Mouse (Mus musculus): ENCODE data around the gene Ube2f. TPM values are rescaled to one million over a fixed set of nuclear protein-coding genes. Genes with fewer than 3 reads are reported as not detected.
A peak's percentile ranks its signal among the peaks of the same experiment; 100 is the strongest.

Ube2f gene
- total RNA-seq, 2 experiments from 2014 or later = 49.3 to 55.0 TPM

DNA sequence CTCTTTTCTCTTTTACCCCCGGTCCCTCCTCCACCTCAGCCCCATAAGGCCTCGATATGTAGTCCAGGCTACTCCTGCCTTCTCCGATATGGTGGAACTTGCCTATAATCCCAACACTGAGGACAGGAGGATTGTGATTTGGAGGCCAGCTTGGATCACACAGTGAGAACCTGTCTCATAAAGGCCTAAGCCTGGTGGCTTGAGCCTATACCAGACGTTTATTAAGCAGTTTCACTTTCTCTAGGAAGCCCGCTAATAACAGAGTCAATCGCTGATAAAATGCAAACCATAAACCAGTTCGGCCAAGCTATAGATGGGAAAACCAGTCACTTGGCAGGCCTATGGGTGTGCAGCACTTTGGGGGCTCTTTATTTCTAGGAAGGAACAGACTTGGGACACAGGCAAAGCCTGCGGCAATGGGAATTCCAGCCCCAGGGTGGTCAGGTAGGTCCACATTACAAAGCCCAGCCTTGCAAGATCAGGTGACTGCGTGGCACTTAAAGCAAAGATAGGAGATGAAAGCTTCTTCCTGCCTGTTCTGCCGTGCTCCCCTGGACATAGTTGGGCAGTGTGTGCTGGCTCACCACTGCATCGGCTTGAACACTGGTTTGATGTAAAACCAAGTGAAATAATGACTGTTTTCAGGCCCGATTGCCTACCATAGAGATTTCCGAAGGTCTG is 49.1 kb downstream of the Ube2f start:
- DNase-seq = no peak

DNA sequence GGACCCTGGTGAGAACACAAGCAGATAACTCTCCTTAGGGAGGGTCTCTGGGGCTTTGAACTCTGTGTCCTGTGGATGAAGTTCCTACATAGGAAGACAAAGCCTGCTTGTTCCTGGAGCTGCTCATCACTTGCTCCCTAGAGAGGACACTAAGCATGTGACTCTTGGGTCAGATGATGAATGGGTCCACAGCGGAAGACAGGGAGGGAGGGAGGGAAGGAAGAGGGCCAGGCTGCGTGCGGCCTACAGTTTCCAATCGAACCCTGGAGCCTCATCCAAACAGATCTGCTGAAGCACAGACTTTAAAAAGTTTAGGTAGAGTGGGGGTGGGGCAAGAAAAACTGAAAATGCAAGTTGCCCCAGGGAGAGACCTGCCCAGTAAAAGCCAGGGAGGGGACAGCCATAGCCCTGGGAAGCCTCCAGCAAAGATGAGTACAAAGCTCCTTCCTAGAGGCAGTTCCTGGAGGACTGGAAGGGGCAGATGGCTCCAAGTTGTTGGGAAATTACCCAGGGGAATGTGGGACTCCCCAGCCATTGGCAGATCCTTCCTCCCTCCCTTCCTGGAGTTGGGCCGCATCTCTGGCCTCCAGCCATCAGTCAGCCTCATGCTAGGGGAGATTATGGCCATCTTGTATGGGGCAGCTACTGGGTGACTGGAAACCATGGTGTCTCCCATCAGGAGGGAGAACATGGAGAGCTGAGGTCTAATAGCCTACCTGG is 49.8 kb downstream of the Ube2f start:
- DNase-seq = peak; percentile 37

DNA sequence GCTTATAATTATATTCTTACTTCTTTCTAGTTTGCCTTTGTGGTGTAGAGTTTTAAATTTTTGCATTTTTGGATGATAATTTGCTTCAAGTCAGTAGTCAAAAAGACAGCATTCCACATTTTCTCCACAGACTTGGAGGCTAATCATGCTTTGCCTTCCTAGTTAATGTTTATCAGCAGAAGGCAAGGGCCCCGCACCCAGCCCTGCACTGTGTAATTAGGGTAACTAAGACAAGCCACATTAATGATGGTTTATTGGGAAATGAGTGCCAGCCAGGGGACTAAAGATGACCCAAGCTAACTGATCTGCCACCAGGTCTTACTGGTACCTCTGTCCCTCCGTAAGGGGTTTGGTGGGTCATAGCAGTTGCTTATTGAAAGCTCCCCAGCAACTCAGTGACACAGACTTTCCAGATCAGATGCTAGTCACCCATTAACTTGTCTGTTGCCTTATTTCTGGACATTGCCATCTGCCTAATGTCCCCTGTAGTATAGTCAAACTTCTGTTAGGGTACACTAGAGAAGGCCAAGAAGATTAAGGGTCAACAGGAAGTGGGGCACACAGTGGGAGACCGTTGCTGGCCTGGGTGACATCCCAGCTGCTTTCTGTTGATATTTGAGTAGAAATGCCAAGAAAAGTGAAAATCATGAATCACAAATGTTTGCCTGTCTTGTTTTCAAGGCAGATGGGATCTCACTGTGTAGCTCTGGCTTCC is 51.3 kb downstream of the Ube2f start:
- DNase-seq = no peak

DNA sequence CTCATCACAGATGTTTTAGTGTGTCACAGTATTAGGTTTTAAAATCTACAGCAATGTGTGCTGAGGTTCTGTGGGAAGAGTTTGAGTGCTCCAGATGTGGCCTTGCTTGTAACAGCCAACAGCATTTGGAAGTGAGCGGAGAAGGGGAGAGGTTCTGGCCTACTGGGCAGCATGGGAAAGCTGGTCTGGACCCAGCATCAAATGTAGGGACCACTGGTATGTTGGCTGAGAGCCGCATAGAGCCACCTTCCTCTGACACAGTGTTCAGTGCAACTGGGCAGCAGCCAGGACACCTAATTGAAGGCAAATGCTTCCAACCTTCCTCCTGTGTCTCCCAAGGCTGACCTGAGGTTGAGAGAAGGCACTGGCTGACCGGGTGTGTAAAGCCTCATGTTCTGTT is 51.9 kb downstream of the Ube2f start:
- DNase-seq = no peak

DNA sequence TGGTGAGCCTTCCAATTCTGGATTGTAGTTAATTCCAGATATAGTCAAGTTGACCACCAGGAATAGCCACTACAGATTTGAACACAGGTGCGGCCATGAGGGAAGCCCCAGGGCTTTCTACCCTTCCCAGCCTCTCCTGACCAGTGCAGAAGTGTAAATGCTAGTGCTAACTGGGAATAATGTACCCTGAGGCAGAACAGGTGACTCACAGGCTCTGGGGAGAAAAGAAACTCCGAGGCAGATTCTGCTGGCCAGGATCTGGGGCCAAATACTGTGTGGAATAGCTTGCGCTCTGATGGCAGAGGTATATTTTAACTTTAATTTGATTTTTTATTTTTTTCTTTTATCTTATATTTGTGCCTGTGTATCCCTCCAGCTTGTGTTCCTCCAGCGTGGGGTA is 54.5 kb downstream of the Ube2f start:
- no peak for DNase-seq

DNA sequence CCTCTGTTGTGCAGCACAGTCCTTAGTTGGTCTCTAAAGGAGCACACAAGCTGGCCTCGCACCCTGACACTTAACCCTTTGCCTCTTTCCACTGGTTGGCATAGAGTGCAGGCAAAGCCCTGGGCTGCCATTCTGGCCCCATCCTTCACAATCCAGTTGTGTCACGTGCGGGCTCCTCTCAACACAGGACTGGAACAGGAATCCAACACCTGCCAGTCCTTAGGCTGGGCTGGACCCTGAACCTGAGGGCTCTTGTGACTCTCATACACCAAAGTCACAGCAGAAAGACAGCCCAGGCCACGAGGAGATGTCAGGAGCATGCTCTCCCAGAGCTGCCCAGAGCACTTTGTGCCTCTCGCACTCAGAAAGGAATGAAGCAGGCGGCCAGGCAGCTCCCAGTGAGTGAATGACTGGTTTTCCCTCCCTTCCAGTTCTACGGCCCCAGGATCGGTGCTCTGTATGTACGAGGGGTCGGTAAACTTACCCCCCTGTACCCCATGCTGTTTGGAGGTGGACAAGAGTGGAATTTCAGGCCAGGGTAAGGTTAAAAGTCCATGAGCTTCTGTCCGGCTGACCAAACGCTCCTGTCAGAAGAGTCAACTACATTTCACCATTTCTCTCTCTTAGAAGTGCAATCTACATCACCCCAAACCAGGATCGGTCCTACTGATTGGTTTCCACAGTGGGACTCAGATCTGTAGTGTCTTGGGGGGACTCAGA is 59.4 kb downstream of the Ube2f start:
- DNase-seq = no peak

DNA sequence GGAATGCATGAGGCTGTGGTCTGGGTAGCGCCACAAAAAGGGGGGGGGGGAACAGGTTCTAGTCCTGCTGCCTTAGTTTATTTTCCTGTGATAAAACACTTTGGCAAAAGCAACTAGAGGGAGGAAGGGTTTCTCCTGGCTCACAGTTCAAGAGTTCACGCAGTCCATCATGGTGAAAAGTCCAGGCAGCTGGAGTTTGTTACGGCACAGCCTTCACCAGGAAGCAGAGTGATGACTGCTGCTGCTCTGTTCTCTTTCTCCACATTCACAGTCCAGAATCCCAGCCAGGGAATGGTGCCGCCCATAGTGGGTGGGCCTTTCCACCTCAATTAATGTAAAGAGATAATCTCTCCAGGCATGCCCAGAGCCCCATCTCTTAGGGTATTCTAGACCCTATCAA is 62.2 kb downstream of the Ube2f start:
- DNase-seq = no peak

DNA sequence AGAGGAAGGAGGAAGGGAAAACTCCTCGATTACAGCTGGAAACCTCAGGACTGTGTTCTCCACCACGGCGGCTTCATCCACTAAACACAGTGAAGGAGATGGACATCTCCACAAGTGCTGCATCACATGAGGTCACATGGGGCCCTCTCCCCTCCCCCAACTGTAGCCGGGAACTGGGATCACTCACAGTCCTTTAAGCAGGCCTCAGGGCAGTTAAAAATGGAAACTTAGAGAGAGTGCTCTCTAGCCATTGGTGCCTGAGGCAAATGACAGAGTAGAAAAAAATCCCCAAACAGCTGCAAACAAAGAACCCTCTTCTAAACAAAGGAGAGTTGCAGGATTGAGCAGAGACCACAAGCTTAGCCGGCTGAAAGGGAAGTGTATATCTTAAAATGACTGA is 63.1 kb downstream of the Ube2f start:
- peak; percentile 47 for DNase-seq

DNA sequence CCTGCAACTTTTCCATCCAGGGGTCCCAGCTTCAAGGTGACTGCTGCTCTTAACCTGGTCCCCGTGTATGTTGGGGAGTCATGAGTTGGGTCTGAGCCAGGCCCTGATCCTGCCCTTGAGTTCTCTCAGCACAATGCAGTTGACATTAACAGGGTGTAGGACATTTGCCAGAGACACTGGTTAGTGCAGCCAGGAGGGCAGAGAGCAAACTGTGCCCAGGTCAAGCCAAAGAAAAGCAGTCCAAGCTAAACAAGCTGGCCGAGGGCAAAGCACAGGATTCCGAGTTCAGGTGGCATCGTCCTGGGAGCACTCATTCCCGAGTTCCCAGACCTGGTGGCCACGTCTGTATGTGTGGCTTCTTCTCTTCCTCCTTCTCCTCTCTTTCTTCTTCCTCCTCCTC is 67.6 kb downstream of the Ube2f start:
- DNase-seq = no peak

DNA sequence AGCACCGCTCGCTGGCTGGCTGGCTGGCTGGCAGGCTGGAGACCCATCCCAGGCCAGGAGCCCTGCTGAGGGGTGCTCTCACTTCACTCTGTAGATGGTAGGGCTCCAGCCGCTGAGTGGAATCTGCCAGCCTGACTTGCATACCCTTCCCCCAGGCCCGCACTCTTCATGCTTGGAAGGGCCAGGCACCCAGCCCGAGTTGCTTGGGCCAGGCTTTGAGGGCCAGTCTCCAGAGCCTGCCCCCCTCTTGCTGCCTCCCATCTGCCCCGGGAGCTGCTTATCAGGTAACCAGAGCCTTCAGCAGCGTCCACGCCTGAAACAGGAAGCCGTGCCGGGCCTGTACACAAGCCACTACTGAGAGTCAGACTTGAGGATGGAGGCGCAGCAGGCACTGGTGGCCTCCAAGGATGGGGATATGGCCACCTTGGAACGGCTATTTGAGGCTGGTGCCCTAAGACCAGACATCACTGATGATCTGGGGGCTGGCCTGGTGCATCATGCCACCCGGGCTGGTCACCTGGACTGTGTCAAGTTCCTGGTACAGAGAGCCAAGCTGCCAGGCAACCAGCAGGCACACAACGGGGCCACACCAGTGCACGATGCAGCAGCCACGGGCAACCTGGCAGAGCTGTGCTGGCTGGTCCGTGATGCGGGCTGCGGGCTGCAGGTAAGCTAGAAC is 71.8 kb downstream of the Ube2f start, which contains the start of gene Espnl:
TSS of gene Espnl (plus strand) at position 316 of the 679 bp plus-strand sequence.
- peak; percentile 44 for DNase-seq

DNA sequence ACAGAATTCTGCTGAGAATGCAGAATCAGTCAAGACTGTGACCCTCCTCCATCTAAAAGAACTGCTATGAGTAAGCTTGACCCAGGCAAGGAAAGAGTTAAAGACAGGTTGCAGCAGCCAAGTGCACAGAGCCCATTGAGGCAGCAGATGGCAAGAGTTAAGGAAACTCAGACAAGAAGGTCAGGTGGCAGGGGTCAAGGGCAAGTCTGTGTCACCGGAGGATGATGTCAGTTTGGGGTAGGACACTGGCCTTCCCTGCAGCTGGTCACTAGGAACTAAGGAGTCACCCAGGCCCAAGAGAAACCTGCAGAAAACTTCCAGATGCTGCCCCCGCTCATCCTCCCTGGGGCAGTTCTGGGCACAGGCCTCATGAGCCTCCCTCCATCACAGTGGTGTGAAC is 74.5 kb downstream of the Ube2f start:
- DNase-seq = no peak

DNA sequence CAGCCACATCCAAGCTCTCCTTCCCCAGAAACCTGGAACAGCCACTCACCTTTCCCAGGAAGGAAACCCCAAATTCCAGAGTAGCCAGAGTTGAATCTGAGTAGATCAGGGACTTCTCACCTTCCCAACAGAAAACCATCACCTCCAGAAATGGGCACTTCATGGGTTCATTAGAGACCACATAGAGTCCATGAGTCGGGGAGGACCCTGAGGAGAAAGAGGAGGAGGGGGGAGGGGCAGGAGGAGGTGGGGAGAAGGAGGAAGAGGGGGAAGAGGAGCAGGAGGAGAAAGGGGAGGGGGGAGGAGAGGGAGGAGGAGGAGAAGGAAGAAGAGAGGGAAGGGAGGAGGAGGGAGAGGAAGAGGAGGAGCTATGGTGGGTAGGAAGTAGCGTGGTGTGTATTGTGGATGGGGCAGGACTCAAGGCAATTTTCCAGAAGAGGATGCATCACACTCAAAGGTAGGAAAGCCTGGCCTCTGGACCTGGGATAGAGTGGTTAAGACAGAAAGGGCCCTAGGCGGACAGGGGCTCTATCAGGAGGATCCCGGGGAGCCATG is 75.5 kb downstream of the Ube2f start:
- DNase-seq = no peak

DNA sequence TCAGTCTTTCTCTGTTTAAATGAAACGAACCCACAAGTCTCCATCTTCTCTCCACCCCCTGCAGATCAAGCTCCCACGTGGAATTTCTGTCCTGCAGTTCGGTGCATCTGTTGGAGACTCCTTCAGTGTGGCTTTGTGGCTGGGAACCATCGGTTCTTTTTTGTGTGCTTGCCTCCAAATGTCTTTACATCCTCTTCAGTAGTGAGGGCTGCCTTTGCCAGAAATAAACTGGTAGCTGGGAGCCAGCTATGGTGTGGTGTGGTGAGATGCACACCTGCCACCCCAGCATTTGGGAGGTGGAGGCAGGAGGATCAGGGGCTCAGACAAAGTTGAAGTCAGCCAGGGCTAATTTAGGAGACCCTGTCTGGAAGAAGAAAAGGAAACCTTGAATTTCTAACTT is 82.0 kb downstream of the Ube2f start:
- no peak for DNase-seq

DNA sequence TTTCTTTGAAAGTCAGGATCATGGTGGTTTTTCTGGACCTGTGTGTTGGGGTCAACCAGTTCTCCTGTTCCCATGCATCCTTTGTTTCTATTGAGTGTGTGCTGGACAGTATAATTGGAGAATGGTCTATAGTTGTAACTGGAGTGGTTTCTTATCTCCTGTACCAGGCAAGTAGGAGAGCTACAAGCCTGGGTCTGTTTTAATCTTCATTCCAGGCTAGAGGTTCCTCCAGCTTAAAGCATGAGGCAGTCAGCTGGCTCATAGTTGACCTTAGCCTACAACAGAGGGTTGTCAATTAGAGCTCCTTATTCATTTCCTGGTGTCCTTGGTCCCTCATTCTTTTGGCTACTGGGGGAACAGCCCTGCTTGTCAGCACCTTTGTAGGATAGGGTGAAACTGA is 83.5 kb downstream of the Ube2f start:
- DNase-seq = no peak

DNA sequence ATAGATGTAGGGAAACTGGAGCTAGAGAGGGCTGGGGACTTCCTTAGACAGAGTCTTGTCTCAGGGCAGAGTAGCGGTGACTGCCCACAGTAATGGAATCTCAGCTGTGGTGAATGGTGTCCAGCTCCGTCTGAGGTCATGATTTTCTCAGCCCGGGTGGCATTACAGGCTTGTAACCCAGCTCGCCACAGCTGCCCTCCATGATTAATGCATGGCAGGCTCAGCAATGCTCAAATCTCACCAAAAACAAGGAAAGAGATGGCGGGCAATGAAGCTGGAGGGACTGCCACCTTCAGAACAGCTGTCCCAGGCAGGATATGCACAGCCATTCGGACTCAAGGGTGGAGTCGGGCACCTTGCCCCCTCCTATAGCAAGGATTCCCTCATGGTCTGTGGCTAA is 87.3 kb downstream of the Ube2f start:
- DNase-seq = no peak

Other genes with a start within 250 kb of the Ube2f start
- gene Rbm44, start 105.2 kb upstream of the Ube2f start, total RNA-seq (2021) = 1 to 10 TPM in 1 of 2 experiments, under 1 TPM in 1; 0.88 to 1.1 TPM
- 10 to 100 TPM; 24.3 to 26.8 TPM for gene Ramp1, start 70.5 kb upstream of the Ube2f start, total RNA-seq (2021)
- 10 to 100 TPM; 14.4 to 17.5 TPM for gene Scly, start 48.0 kb downstream of the Ube2f start, total RNA-seq (2021)
- gene Espnl, start 71.8 kb downstream of the Ube2f start, total RNA-seq (2021) = under 1 TPM; 0.14 to 0.18 TPM
- 10 to 100 TPM; 51.2 to 55.4 TPM for gene Klhl30, start 100.7 kb downstream of the Ube2f start, total RNA-seq (2021)
- 1 to 10 TPM; 1.1 to 1.4 TPM for gene Erfe, start 116.1 kb downstream of the Ube2f start, total RNA-seq (2021)
- gene Ilkap, start 148.5 kb downstream of the Ube2f start, total RNA-seq (2021) = 10 to 100 TPM; 58.2 to 59.1 TPM
- 10 to 100 TPM; 29.6 to 30.6 TPM for gene Hes6, start 163.7 kb downstream of the Ube2f start, total RNA-seq (2021)
- 10 to 100 TPM in 1 of 2 experiments, 1 to 10 TPM in 1; 8.5 to 11.2 TPM for gene Per2, start 209.0 kb downstream of the Ube2f start, total RNA-seq (2021)
- gene Traf3ip1, start 244.3 kb downstream of the Ube2f start, total RNA-seq (2021) = 1 to 10 TPM; 4.3 to 4.6 TPM

Data from heart, postnatal 4 days (tissue).